Mouse (Mus musculus): ENCODE measurements around the gene Prss36.
A peak's percentile ranks its signal among the peaks of the same experiment; 100 is the strongest.
"Not testable (repeated sequence)": the region's sequence is repeated elsewhere in the genome, so short reads cannot be mapped to it uniquely, and the experiment has no call there.

Gene Prss36

GRCm38 (mm10) chr7:127903971-127904796 is 42.3 kb downstream of the Prss36 start, which contains the start of gene Bckdk:
TSS of gene Bckdk (plus strand) at chr7:127904082.
- peak; percentile 87 for DNase-seq (ENCODE audit: low spot score)

GRCm38 (mm10) chr7:127901772-127902171 is 44.8 kb downstream of the Prss36 start:
- no peak for DNase-seq (ENCODE audit: low spot score)

DNA sequence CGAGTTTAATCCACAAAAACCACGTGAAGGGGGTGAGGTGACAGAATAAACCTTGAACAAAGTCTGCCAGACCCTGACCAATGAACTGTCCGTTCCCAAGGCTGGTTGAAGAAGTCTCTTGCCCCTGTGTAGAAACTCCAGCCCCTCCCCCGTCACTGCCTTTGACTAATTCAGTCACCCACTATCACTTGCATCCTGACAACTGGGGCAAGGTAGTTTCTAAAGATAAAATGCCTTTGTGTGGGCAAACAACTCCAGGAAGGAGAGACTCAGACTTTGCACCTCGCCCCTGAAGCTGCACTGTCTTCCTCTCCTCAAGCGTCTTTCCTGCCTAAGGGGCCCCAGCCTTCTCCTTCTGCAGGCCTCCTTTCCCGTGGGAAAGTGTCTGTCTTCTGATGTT is 46.5 kb downstream of the Prss36 start:
- no peak for DNase-seq (ENCODE audit: low spot score)

GRCm38 (mm10) chr7:127898179-127898956 is 48.2 kb downstream of the Prss36 start:
- DNase-seq (ENCODE audit: low spot score) = peak; percentile 62

DNA sequence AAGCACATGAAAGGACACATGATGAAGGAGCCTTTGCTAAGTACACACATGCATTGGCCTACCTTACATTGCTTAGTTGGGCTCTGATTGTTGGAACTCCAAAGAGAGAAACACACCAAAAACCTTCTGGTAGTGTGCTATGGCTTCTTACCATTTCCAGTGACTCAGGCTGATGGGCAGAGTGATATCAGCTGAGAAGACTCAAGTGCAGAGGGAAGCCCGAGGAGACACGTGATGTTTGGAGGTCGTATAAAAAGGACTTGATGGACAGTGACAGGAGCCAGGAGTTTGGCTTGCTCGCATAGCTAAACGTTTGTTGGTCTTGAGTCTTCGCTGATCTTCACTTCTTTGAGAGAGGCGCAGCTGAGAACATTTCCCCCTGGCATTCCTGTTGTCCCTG is 49.0 kb downstream of the Prss36 start:
- DNase-seq (ENCODE audit: low spot score) = no peak

DNA sequence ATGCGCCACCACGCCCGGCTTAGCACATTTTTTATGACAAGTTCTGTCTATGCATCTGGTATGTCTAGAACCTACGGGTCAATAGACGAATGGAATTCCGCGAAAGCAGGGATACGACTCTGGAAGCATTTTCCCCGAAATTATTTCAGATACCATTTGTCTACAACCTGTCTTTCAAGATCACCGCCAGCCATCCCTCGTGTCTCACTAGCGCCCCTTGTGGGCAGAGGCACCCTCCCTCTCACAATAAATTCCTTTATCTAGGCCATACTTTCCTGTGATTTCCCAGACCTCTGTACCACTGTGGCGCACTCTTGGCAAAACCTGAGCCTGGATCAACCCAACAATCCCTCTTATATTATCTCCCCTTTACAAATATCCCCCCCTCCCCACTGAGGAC is 50.1 kb downstream of the Prss36 start:
- DNase-seq (ENCODE audit: low spot score) = peak; percentile 88

DNA sequence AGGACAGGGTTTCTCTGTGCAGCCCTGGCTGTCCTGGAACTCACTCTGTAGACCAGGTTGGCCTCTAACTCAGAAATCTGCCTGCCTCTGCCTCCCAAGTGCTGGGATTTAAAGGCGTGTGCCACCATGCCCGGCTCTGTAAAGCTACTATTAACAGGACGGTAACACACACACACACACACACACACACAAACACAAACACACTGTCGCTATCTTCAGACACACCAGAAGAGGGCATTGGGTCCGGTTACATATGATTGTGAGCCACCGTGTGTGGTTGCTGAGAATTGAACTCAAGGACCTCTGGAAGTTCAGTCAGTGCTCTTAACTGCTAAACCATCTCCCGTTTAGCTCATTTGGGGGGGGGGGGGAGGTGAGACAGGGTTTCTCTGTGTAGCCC is 50.6 kb downstream of the Prss36 start:
- DNase-seq (ENCODE audit: low spot score) = not testable (repeated sequence)

DNA sequence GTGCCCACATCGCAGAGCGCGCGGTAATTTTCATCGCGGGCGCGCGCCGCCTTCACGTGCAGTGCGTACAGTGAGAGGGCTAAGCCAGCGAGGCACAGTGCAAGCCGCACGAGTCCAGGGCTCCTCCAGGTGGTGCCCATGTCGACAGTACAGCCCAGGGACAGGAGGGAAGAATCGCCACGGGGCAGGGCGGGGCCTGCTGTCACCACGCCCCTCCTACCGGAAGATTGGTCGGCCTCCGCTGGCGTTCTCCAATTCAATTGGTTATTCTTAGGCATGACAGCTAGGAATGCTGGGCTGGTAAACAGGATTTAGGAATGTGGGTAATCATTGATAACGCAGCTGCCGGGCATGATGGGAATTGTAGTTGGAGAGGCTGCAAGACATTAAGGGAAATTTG is 51.1 kb downstream of the Prss36 start, which contains the start of the genes Gm21974 and Vkorc1:
Gm21974 (minus strand) TSS at position 13 of the 400 bp plus-strand sequence.
Vkorc1 (minus strand) TSS at position 176 of the 400 bp plus-strand sequence.
- peak; percentile 97 for DNase-seq (ENCODE audit: low spot score)

DNA sequence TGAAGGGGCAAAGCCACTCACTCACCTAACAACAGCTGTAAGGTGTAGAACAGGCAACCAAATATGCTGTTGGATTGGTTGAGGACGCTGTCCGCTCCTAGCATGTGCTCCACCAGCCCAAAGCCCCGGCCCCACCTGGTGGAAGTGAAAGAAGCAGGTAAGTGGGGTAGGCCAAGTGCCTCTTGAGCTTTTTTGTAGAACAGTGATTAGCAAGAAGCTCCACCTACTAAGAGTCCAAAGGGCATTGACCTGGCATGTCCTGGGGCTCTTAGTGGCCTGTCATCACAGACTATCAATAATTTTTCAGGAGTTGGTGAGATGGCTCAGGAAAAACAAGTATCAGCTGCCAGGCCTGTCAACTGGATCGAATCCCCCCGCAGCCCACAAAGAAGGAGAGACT is 52.0 kb downstream of the Prss36 start:
- DNase-seq (ENCODE audit: low spot score) = no peak

- no peak for DNase-seq (ENCODE audit: low spot score)
Observed at GRCm38 (mm10) chr7:127890798-127891197, 55.7 kb downstream of the Prss36 start, which contains the start of gene Prss53. TSS of gene Prss53 (minus strand) at chr7:127890970.

GRCm38 (mm10) chr7:127888821-127889220 is 57.7 kb downstream of the Prss36 start:
- DNase-seq (ENCODE audit: low spot score) = no peak

DNA sequence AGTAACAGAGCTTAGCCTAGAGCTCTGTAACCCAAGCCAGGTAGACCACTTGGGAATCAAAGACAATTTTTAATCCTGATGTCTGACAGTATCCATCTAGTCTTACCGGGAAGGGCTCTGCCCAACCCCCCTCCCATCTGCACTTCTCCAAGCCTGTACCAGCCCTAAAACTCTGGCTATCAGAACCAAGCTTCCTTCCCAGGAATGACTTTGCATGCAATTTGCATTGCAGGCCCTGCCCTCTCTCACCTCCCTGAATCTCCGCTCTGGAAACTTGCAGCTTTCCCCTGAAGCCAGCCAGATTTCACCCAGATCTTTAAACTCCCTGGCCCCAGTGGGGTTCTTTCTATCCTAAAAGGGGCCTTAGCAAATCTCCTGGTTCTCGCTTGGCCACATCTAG is 58.7 kb downstream of the Prss36 start:
- DNase-seq (ENCODE audit: low spot score) = no peak

DNA sequence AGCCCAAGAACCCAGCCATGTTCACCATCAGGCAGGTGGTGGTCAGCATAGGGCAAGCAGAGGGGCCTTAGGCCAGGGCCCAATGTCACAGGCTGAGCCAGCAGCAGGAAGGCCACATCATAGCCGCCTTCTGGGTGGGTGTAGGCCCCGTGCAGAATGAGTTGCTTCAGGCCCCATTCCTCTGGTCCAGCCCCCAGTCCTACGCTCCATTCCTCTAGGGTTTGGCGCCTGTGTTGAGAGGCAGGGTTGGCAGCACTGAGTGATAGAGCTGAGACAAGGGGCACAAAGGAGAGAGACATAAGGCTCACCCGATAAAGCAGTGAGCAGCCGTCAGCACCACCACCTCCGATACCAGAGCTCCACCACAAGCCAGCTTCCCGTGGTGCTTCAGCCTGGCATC is 59.3 kb downstream of the Prss36 start:
- DNase-seq (ENCODE audit: low spot score) = no peak

- no peak for DNase-seq (ENCODE audit: low spot score)
Observed at GRCm38 (mm10) chr7:127886551-127886950, 60.0 kb downstream of the Prss36 start.

- DNase-seq (ENCODE audit: low spot score) = peak; percentile 80
Observed at GRCm38 (mm10) chr7:127885951-127886350, 60.6 kb downstream of the Prss36 start.

Measured in testis, postnatal 10 days (tissue).